Mouse (Mus musculus): ENCODE results near the gene Trabd2b. TPM values are rescaled to one million over a fixed set of nuclear protein-coding genes. Genes with fewer than 3 reads are reported as not detected.
A peak's percentile ranks its signal among the peaks of the same experiment; 100 is the strongest.

Trabd2b gene
- polyA plus RNA-seq, 1 experiment from 2014 or later, result 5.0 TPM

- Histone ChIP-seq H3K4me3 (ENCODE audit: low read length) (no peak overlapping the region), H3K4me2 (replicated peaks; ENCODE audit: low read depth, low read length) (no peak overlapping the region), H3K27ac (ENCODE audit: low read depth, low read length) (no peak overlapping the region), H3K4me1 (ENCODE audit: control insufficient read depth, insufficient read depth, low read length) (0 out of 2 replicates have a peak, but pooled peaks cover 2% of the 10 kb centered on the region), H3K9ac (ENCODE audit: low read depth, low read length) (no peak overlapping the region), H3K9me3 (ENCODE audit: control insufficient read depth, low read length) (no peaks in the 10 kb centered on the region), H3K36me3 (ENCODE audit: control insufficient read depth, insufficient read depth, low read length) (no peaks in the 10 kb centered on the region), H3K27me3 (ENCODE audit: control insufficient read depth, insufficient read depth, low read length) (peaks cover 6% of the 10 kb centered on the region; the same call in 1 of the 2 replicates)
- WGBS, result 91% methylated on average over 1 of the region's 1 CpGs
- ATAC-seq (ENCODE audit: low FRiP score, low TSS enrichment), result no peak
Observed at GRCm38 (mm10) chr4:114636324-114636723, 229.8 kb downstream of the Trabd2b start.

GRCm38 (mm10) chr4:114637120-114637519 is 230.6 kb downstream of the Trabd2b start:
- H3K4me2 ChIP-seq (replicated peaks; ENCODE audit: low read depth, low read length), result no peak overlapping the region
- peak; percentile 28; the same call in 1 of the 2 replicates for ATAC-seq (ENCODE audit: low FRiP score, low TSS enrichment)
- no peak overlapping the region for H3K9ac ChIP-seq (ENCODE audit: low read depth, low read length)

GRCm38 (mm10) chr4:114642469-114642868 is 235.9 kb downstream of the Trabd2b start:
- Histone ChIP-seq H3K27ac (ENCODE audit: low read depth, low read length) (no peak overlapping the region), H3K4me1 (ENCODE audit: control insufficient read depth, insufficient read depth, low read length) (peaks cover 9% of the 10 kb centered on the region; the same call in 1 of the 2 replicates), H3K4me2 (replicated peaks; ENCODE audit: low read depth, low read length) (no peak overlapping the region), H3K36me3 (ENCODE audit: control insufficient read depth, insufficient read depth, low read length) (no peaks in the 10 kb centered on the region), H3K9ac (ENCODE audit: low read depth, low read length) (no peak overlapping the region), H3K27me3 (ENCODE audit: control insufficient read depth, insufficient read depth, low read length) (peaks cover 6% of the 10 kb centered on the region; the same call in 1 of the 2 replicates), H3K4me3 (ENCODE audit: low read length) (no peak overlapping the region), H3K9me3 (ENCODE audit: control insufficient read depth, low read length) (no peaks in the 10 kb centered on the region)
- no peak for ATAC-seq (ENCODE audit: low FRiP score, low TSS enrichment)
- WGBS, result 55% methylated on average over 4 of the region's 4 CpGs

More at GRCm38 (mm10) chr4:114637120-114637519, 230.6 kb downstream of the Trabd2b start:
- 13% methylated on average over 3 of the region's 3 CpGs for WGBS
- no peaks in the 10 kb centered on the region for H3K9me3 ChIP-seq (ENCODE audit: control insufficient read depth, low read length)
- no peaks in the 10 kb centered on the region for H3K36me3 ChIP-seq (ENCODE audit: control insufficient read depth, insufficient read depth, low read length)
- H3K4me3 ChIP-seq (ENCODE audit: low read length), result no peak overlapping the region
- peaks cover 6% of the 10 kb centered on the region; the same call in 1 of the 2 replicates for H3K27me3 ChIP-seq (ENCODE audit: control insufficient read depth, insufficient read depth, low read length)
- H3K27ac ChIP-seq (ENCODE audit: low read depth, low read length), result no peak overlapping the region
- no peaks in the 10 kb centered on the region for H3K4me1 ChIP-seq (ENCODE audit: control insufficient read depth, insufficient read depth, low read length)

GRCm38 (mm10) chr4:114643679-114644208 is 237.2 kb downstream of the Trabd2b start:
- peak overlapping the region; percentile 16; the same call in 1 of the 2 replicates for H3K4me2 ChIP-seq (replicated peaks; ENCODE audit: low read depth, low read length)
- no peak overlapping the region for H3K9ac ChIP-seq (ENCODE audit: low read depth, low read length)
- H3K4me3 ChIP-seq (ENCODE audit: low read length), result no peak overlapping the region
- peak; percentile 41 for ATAC-seq (ENCODE audit: low FRiP score, low TSS enrichment)
- H3K4me1 ChIP-seq (ENCODE audit: control insufficient read depth, insufficient read depth, low read length), result peaks cover 13% of the 10 kb centered on the region; the same call in 1 of the 2 replicates
- no peaks in the 10 kb centered on the region for H3K9me3 ChIP-seq (ENCODE audit: control insufficient read depth, low read length)
- 6% methylated on average over 20 of the region's 20 CpGs for WGBS
- H3K27me3 ChIP-seq (ENCODE audit: control insufficient read depth, insufficient read depth, low read length), result peaks cover 14% of the 10 kb centered on the region
- H3K27ac ChIP-seq (ENCODE audit: low read depth, low read length), result no peak overlapping the region
- no peaks in the 10 kb centered on the region for H3K36me3 ChIP-seq (ENCODE audit: control insufficient read depth, insufficient read depth, low read length)

GRCm38 (mm10) chr4:114645341-114645740 is 238.8 kb downstream of the Trabd2b start:
- no peak overlapping the region for H3K9ac ChIP-seq (ENCODE audit: low read depth, low read length)
- no peak overlapping the region for H3K4me2 ChIP-seq (replicated peaks; ENCODE audit: low read depth, low read length)
- H3K9me3 ChIP-seq (ENCODE audit: control insufficient read depth, low read length), result no peaks in the 10 kb centered on the region
- peaks cover 15% of the 10 kb centered on the region; the same call in 1 of the 2 replicates for H3K4me1 ChIP-seq (ENCODE audit: control insufficient read depth, insufficient read depth, low read length)
- H3K4me3 ChIP-seq (ENCODE audit: low read length), result no peak overlapping the region
- no peak for ATAC-seq (ENCODE audit: low FRiP score, low TSS enrichment)
- H3K27ac ChIP-seq (ENCODE audit: low read depth, low read length), result no peak overlapping the region
- H3K36me3 ChIP-seq (ENCODE audit: control insufficient read depth, insufficient read depth, low read length), result no peaks in the 10 kb centered on the region
- H3K27me3 ChIP-seq (ENCODE audit: control insufficient read depth, insufficient read depth, low read length), result peaks cover 18% of the 10 kb centered on the region

- Histone ChIP-seq H3K4me3 (ENCODE audit: low read length) (no peak overlapping the region), H3K9me3 (ENCODE audit: control insufficient read depth, low read length) (no peaks in the 10 kb centered on the region), H3K36me3 (ENCODE audit: control insufficient read depth, insufficient read depth, low read length) (no peaks in the 10 kb centered on the region), H3K4me1 (ENCODE audit: control insufficient read depth, insufficient read depth, low read length) (peaks cover 19% of the 10 kb centered on the region; the same call in 1 of the 2 replicates), H3K4me2 (replicated peaks; ENCODE audit: low read depth, low read length) (no peak overlapping the region), H3K27ac (ENCODE audit: low read depth, low read length) (no peak overlapping the region), H3K27me3 (ENCODE audit: control insufficient read depth, insufficient read depth, low read length) (peaks cover 18% of the 10 kb centered on the region), H3K9ac (ENCODE audit: low read depth, low read length) (no peak overlapping the region)
- no peak for ATAC-seq (ENCODE audit: low FRiP score, low TSS enrichment)
- WGBS, result 36% methylated on average over 13 of the region's 13 CpGs
Observed at GRCm38 (mm10) chr4:114646825-114647681, 240.5 kb downstream of the Trabd2b start.

- no peaks in the 10 kb centered on the region for H3K9me3 ChIP-seq (ENCODE audit: control insufficient read depth, low read length)
- peaks cover 19% of the 10 kb centered on the region; the same call in 1 of the 2 replicates for H3K4me1 ChIP-seq (ENCODE audit: control insufficient read depth, insufficient read depth, low read length)
- no peak overlapping the region for H3K4me3 ChIP-seq (ENCODE audit: low read length)
- H3K27ac ChIP-seq (ENCODE audit: low read depth, low read length), result no peak overlapping the region
- peaks cover 18% of the 10 kb centered on the region for H3K27me3 ChIP-seq (ENCODE audit: control insufficient read depth, insufficient read depth, low read length)
- H3K4me2 ChIP-seq (replicated peaks; ENCODE audit: low read depth, low read length), result no peak overlapping the region
- 8% methylated on average over 4 of the region's 4 CpGs for WGBS
- H3K36me3 ChIP-seq (ENCODE audit: control insufficient read depth, insufficient read depth, low read length), result no peaks in the 10 kb centered on the region
- no peak; the same call in 1 of the 2 replicates for ATAC-seq (ENCODE audit: low FRiP score, low TSS enrichment)
- H3K9ac ChIP-seq (ENCODE audit: low read depth, low read length), result no peak overlapping the region
Observed at GRCm38 (mm10) chr4:114647689-114648088, 241.2 kb downstream of the Trabd2b start.

GRCm38 (mm10) chr4:114648532-114649074 is 242.1 kb downstream of the Trabd2b start:
- no peak overlapping the region for H3K9ac ChIP-seq (ENCODE audit: low read depth, low read length)
- 0 out of 2 replicates have a peak overlapping the region, but pooled peaks have one; percentile 15 for H3K4me2 ChIP-seq (replicated peaks; ENCODE audit: low read depth, low read length)
- H3K9me3 ChIP-seq (ENCODE audit: control insufficient read depth, low read length), result no peaks in the 10 kb centered on the region
- no peak overlapping the region for H3K4me3 ChIP-seq (ENCODE audit: low read length)
- H3K27me3 ChIP-seq (ENCODE audit: control insufficient read depth, insufficient read depth, low read length), result peaks cover 18% of the 10 kb centered on the region
- 10% methylated on average over 28 of the region's 28 CpGs for WGBS
- ATAC-seq (ENCODE audit: low FRiP score, low TSS enrichment), result 0 out of 2 replicates have a peak, but pooled peaks have one; percentile 11
- peaks cover 16% of the 10 kb centered on the region; the same call in 1 of the 2 replicates for H3K4me1 ChIP-seq (ENCODE audit: control insufficient read depth, insufficient read depth, low read length)
- H3K27ac ChIP-seq (ENCODE audit: low read depth, low read length), result no peak overlapping the region
- no peaks in the 10 kb centered on the region for H3K36me3 ChIP-seq (ENCODE audit: control insufficient read depth, insufficient read depth, low read length)
